Mouse (Mus musculus) forebrain, postnatal 0 days (tissue): ENCODE measurements at regions not wholly inside any gene's neighbourhood (a gene's known extent, or its start where the extent isn't known, plus 50 kb on each side); places are given as distances from the start of the nearest gene placed in this dataset.
"Not testable (repeated sequence)": the region's sequence is repeated elsewhere in the genome, so short reads cannot be mapped to it uniquely, and the experiment has no call there.

Experiments used
- ATAC-seq: fragments of 200-750 bp; cut with Nextera tagmentation; 2 replicates; pipeline ENCODE4 v1.8.0; 2017; ENCODE audit warnings: mild to moderate bottlenecking, moderate library complexity
- DNase-seq: peaks from one replicate; pipeline ENCODE4 v3.0.0-alpha.2; 2015
- H3K27ac ChIP-seq: fragments of 300-500 bp; sonication (generic); 2 replicates; pipeline ENCODE4 v1.5.1; 2014; ENCODE audit warnings: low read depth, mild to moderate bottlenecking, antibody characterized with exemption, low read length, moderate library complexity, mixed read lengths
- H3K27me3 ChIP-seq: fragments of 300-500 bp; sonication (generic); 2 replicates; pipeline ENCODE4 v1.6.1; 2014; ENCODE audit warnings: mild to moderate bottlenecking, low read length, mixed read lengths; ENCODE audit not compliant: insufficient read depth
- H3K36me3 ChIP-seq: fragments of 300-500 bp; sonication (generic); 2 replicates; pipeline ENCODE4 v1.6.1; 2014; ENCODE audit warnings: mild to moderate bottlenecking, moderate library complexity; ENCODE audit not compliant: insufficient read depth
- H3K4me1 ChIP-seq: fragments of 300-500 bp; sonication (generic); 2 replicates; pipeline ENCODE4 v1.6.1; 2014; ENCODE audit warnings: antibody characterized with exemption; ENCODE audit not compliant: insufficient read depth
- H3K4me2 ChIP-seq: fragments of 300-500 bp; sonication (generic); 2 replicates; pipeline ENCODE4 v1.6.1; 2014; ENCODE audit warnings: low read depth, mild to moderate bottlenecking, moderate library complexity
- H3K4me3 ChIP-seq: fragments of 300-500 bp; sonication (generic); 2 replicates; pipeline ENCODE4 v1.5.1; 2014; ENCODE audit warnings: low read depth, low read length, mixed read lengths
- H3K9ac ChIP-seq: fragments of 300-500 bp; sonication (generic); 2 replicates; pipeline ENCODE4 v1.6.1; 2014; ENCODE audit warnings: mild to moderate bottlenecking
- H3K9me3 ChIP-seq: fragments of 300-500 bp; sonication (generic); 2 replicates; pipeline ENCODE4 v1.6.1; 2016; ENCODE audit warnings: low read length
- CTCF ChIP-seq: sonication (generic); IDR thresholded peaks from 2 replicates; pipeline ENCODE4 v1.5.1; 2016; ENCODE audit warnings: antibody characterized with exemption, control low read depth, low read depth
- WGBS: fragments of 180-500 bp; shearing (Covaris S2); extraction: QIAGEN DNeasy Blood & Tissue Kit; methylation state at CpG from one replicate; pipeline ENCODE4 v1.1.7; 2014; 5-methylcytosine and 5-hydroxymethylcytosine counted together

GRCm38 (mm10) chr16:82564361-82564760 is 263.8 kb upstream of the Gm21833 start:
- H3K27me3 ChIP-seq = no peaks in the 10 kb centered on the region
- no peak overlapping the region for H3K4me2 ChIP-seq
- TF ChIP-seq CTCF = no peak
- no peaks in the 10 kb centered on the region for H3K36me3 ChIP-seq
- H3K4me3 ChIP-seq = no peak overlapping the region
- ATAC-seq (no peak), DNase-seq (no peak)
- no peak overlapping the region for H3K9ac ChIP-seq
- H3K4me1 ChIP-seq = no peaks in the 10 kb centered on the region
- H3K9me3 ChIP-seq = no peaks in the 10 kb centered on the region
- H3K27ac ChIP-seq = no peak overlapping the region

GRCm38 (mm10) chr16:82596461-82596860 is 231.7 kb upstream of the Gm21833 start:
- not testable (repeated sequence) for H3K27ac ChIP-seq

GRCm38 (mm10) chr16:82602038-82602437 is 226.1 kb upstream of the Gm21833 start:
- no peak for DNase-seq
- Histone ChIP-seq H3K36me3 (no peaks in the 10 kb centered on the region), H3K9me3 (no peaks in the 10 kb centered on the region), H3K27ac (no peak overlapping the region), H3K4me3 (no peak overlapping the region), H3K27me3 (no peaks in the 10 kb centered on the region), H3K4me2 (no peak overlapping the region), H3K9ac (no peak overlapping the region), H3K4me1 (no peaks in the 10 kb centered on the region)
- ATAC-seq = no peak
- TF ChIP-seq CTCF = no peak

More at GRCm38 (mm10) chr16:82596461-82596860, 231.7 kb upstream of the Gm21833 start:
- not testable (repeated sequence) for H3K9me3 ChIP-seq, DNase-seq, H3K4me2 ChIP-seq, H3K4me1 ChIP-seq, H3K36me3 ChIP-seq, H3K9ac ChIP-seq, ATAC-seq, H3K4me3 ChIP-seq, H3K27me3 ChIP-seq
- 78% methylated on average over 2 of the region's 2 CpGs for WGBS
